Mouse (Mus musculus) spleen, postnatal 4 days (tissue): Measurements from ENCODE around the gene Ankrd24.

ENCODE experiments used
- DNase-seq, 2 experiments: peaks; one replicate each; pipeline ENCODE4 v3.0.0; 2022; ENCODE audit warnings: low spot score in 2 of 2

The Ankrd24 gene

GRCm38 (mm10) chr10:81605666-81605973 lies 22.7 kb upstream of the Ankrd24 start:
- no peak for DNase-seq

- peak; percentile 92 to 94 for DNase-seq
These were observed 22.2 kb upstream of the Ankrd24 start, which contains the start of gene BC025920 for GRCm38 (mm10) chr10:81605974-81606751. BC025920 (plus strand) TSS chr10:81606270.

- DNase-seq = no peak
These were observed 20.0 kb upstream of the Ankrd24 start for GRCm38 (mm10) chr10:81608308-81608707.

DNA sequence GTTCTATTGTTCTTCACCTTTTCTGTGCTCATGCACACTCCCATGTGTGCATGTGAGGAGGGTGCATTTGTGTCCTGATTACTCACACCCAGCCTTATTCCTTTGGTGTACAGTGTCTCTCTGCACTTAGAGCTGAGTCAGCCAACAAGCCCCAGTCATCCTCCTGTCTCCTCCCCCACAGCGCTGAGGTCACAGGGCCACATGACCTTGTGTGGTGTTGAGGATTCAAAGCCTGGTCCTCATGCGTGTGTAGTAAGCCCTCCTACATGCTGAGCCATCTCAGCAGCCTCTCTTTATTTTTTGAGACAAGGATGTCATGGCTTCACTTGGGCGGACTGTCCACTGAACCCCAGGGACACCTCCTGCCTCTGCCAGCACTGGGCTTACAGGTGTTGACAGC lies 15.6 kb upstream of the Ankrd24 start:
- DNase-seq = no peak

- no peak for DNase-seq
These were observed 12.9 kb upstream of the Ankrd24 start for GRCm38 (mm10) chr10:81615486-81615885.

GRCm38 (mm10) chr10:81619976-81620375 lies 8.4 kb upstream of the Ankrd24 start:
- no peak for DNase-seq

DNA sequence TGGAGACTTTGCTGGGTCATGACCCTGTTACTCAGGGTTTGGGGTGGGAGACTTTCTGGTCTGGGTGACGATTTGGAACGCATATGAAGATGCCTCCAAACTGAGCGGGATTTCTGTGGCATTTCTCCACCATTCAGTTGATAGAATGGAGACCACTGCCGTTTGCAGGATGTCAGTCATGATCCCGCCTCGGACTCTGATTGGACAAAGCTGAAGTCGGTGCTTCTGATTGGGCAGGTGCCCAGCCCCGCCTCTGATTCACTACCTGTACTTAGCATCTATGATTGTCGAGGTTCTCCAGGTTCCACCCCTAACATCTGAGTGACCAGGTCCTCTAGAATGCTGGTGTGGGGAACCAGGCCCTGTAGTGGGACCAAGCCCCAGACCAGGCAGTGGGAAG lies 7.6 kb upstream of the Ankrd24 start:
- DNase-seq = no peak

DNA sequence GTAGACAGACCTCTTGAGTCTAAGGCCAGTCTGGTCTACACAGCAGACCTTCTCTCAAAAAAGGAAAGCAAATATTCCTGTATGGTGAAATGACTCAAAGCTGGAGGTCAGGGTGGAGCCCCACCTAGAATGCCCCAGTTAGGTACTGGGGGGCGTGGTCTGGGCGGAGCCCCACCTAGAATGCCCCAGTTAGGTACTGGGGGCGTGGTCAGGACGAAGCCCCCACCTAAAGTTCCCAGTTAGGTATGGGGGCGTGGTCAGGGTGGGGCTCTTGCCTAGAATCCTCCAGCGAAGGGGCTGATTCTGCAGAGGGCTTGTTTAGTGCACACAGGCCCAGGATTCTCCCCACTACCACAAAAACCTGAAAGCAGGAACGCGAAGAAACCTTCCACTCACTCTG lies 4.9 kb upstream of the Ankrd24 start:
- no peak for DNase-seq

DNA sequence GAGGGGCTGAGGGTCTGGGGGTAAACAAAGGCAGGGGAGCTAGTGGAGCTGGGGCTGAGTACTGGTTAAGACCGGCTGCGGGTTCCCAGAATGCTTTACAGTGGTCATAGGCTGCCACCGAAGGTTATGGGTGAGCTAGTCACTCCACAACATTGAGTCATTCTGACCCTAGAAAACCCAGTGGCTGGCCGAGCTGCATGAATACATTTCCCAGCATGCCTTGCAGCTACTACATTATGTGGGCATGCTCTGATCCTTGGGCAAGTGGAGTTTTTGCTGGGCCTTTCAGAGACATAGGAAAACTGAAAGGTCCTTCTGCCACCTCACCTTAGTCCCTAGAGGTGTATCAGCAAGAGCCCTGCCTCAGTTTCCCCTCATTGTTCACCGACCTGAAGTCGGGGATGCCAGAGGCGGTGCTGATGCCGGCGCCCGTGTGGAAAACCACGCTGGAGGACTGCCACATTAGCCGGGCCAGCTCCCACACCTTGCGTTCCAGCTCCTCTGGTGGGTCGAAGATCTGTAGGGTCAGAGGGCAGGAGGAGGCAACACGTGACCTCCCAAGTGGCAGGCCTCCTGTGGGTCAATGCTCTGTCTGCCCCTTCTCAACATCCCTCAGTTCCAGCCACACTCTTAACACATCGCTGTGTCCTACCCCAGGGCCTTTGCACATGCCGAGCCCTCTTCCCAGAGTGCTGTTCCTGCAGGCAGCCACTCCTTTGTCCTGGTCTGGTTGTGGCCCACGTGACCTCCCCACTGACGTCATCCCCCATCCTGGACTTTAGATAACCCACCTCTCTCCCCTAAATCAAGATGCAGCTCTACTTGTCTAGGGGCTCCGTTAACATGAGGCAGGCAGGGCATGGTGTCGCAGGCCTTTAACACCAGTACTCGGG lies 2.0 kb upstream of the Ankrd24 start:
- no peak for DNase-seq

DNA sequence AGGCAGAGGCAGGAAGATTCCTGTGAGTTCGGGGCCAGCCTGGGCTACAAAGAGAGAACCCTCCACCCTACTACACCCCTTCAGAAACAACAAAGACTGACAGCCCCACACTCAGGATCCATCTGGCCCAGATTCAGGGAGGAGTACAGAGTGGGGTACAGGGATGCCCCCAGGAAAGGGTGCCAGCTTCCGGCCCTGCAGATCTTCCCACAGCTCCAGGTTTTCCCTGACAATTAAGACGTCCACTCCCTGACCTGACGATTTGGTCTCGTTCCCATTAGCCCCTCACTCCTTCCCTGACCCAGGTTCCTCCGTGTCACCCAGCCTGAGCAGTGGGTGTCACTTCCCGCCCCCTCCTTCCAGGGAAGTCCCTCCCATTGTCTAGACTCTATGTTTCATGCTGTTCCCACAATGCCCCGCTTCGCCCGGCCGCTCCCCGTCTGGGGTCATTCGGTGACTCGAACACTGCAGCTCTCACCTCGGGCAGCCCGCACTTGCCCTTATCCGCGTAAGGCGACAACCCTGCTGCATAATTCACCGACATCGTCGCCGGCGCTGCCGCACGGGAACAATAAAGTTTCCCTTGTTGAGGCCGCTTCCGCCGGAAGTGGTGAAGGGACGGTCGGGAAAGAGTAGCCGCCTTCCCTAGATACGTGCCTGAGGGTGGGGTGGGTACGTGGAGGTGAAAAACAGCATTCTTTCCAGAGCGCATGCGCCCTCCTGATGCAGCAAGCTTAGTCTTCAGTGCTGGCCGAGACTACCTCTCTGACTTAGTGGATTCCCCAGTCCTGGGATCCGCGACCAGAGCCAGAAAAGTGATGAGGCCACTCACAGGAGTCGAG lies 1.1 kb upstream of the Ankrd24 start, which contains the start of gene Sirt6:
Gene Sirt6, minus strand, starts transcription at position 804 of the 842 bp plus-strand sequence.
- peak; percentile 87 to 92 for DNase-seq

DNA sequence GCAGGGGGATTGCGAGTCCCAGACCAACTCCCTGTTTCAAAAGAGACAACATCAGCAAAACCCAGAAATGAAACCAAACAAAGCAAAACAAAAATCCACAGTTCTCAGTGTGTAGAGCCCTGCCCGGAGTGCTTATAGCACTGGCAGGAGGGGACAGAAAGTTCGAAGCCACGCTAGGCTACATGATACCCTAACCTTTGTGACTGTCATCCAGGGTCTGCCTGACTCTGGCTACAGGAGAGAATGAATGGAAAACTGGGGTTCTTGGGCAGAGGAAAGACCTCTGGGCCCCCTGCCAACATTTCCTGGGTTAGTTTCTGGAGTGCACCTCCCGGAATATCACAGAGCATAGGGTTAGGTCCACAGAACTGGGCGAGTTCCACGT lies 512 bp upstream of the Ankrd24 start:
- no peak for DNase-seq

DNA sequence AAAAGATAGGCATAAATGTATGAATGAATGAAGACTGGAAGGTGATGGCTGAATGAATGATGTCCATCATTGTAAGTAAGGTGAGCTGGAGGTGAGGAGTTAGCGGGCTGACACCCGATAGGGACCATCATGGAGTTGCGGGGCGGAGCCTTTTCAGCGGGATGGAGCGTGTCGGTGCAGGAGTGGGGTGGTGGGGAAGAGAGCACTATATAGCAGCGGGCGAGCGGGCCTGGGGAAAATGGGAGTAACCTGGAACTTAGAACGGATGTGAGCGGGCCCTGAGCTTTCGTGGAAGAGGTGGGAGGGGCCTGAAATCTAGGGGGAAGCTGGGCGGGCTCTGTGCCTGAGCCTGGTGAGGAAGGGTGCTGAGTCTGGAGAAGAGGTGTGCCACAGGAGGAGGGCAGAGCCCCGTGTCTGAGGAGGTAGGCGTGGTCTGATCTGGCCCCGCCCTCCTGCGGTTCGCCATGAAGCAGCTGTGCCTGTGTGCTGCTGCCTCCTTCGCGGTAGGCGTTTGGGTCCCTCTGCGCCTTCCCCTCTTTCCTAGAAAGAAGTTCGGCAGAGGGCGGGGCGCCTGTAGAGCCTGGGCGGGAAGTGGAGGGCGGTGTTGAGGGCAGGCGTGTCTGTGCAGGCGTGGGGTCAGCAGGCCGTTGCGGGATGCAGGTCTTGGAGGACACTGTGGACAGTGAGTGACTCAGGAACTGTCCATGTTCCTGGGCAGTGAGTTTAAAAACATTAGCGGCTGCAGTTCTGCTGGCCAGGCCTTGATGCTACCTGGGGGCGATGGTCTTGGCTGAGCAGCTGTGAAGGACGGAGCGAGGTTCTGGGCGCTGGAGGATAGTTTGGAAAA lies 5.1 kb downstream of the Ankrd24 start:
- peak; percentile 86 to 92 for DNase-seq

DNA sequence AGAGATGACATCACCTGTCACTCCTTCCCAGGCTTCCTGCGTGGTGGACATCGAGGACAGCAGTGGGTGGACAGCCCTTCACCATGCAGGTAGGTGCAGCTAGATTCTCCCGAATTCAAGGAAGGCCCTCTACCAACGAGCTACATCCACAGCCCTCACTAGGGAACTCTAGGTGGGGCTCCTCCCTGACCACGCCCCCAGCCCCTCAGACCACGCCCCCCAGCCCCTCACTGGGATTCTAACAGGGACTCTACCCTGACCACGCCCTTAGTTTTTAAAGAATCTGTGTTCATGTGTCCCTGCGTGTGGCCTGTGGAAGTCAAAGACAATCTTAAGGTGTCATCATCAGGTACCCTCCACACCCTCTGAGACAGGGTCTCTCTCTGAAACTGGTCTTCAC lies 8.0 kb downstream of the Ankrd24 start:
- no peak for DNase-seq

GRCm38 (mm10) chr10:81638101-81638500 lies 9.8 kb downstream of the Ankrd24 start:
- DNase-seq = peak in 1 of 2 experiments; percentile 55

DNA sequence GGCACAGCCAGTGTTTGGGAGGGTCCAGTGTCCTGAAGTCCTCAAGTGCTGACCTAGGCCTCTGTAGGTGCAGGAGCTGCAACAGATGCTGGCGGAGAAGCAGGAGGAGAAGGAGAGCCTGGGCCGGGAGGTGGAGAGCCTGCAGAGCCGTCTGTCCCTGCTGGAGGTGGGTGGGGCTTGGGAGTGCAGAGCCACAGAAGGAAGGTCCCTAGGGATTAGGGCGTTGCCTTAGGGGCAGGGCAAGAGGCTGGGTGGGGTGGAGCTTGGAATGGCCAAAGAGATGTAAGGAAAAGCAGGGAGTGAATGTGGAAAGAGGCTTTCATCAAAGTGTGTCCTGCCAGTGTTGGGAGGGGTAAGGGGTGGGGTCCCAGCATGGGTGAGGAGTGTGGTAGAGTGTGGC lies 12.5 kb downstream of the Ankrd24 start:
- peak in 1 of 2 experiments; percentile 51 for DNase-seq

GRCm38 (mm10) chr10:81641566-81641965 lies 13.2 kb downstream of the Ankrd24 start:
- peak in 1 of 2 experiments; percentile 56 for DNase-seq

DNA sequence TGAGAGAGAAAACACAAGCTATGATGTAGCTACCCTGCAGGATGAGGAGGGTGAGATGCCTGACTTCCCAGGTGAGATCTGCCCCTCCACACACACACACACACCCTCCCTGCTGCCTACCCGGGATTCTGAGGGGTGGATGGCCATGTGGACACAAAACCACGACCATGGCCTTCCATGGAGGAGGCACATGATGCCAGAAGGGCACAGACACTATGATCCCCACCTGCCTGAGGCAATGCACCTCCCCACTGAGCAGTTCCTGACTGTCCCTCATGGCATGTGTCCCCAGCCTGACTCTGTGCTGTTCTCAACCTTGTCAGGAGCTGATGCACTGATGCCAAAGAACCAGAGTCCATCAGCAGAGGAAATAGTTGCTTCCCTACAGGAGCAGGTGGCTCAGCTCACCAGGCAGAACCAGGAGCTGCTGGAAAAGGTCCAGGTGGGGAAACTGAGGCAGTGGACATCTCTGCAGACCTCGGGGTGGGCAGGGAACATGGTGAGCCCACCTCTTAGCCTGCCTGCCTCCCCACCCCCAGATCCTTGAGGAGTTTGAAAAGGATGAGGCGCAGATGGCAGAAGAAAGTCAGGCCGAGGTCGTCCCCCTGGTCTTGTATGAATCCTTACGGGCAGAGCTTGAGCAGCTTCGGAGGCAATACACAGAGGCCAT lies 13.8 kb downstream of the Ankrd24 start:
- DNase-seq = peak in 1 of 2 experiments; percentile 62

GRCm38 (mm10) chr10:81642648-81643448 lies 14.5 kb downstream of the Ankrd24 start:
- no peak for DNase-seq

DNA sequence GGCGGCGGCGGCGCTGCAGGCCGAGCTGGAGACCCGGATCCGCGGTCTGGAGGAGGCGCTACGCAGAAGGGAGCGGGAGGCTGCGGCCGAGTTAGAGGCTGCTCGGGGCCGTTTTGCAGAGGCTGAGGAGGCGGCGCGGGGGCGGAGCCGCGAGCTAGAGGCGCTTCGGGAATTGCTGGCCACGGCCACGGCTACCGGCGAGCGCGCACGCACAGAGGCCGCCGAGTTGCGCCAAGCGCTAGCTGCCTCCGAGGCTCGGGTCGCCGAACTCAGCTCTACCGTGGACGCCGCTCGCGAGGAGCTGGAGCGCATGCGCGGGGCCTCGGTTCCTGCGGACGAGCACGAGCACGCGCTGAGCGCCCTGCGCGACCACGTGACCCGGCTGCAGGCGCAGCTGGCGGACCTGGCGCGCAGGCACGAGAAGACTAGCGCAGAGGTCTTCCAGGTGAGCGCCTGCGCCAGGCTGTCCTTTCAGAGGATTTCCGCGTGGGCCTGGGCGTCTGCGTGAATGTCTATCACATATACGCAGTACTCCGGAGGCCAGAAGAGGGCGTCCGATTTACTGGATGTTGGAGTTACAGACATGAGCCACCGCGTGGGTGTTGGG lies 15.2 kb downstream of the Ankrd24 start:
- peak; percentile 93 to 97 for DNase-seq
